Mouse (Mus musculus): ENCODE data around the gene Setd4.

DNA sequence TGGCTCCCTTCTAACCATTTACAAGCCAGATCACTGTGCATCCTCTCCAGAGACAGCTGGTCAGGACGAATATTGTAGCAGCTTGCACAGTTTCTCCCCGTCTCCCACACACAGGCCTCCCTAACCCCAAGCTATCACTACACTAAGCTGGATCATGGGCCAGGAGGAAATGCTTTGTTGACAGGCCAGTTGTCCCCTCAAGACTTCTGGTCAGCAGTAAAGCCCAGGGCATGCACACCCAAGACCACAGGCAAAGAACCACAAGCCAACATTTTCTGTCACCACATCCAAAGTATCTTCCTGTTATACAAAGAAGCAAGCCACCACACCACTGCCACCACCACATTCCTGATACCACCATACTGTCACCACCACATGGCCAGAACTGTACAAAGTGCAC is 55.8 kb downstream of the Setd4 start:
- TF ChIP-seq CTCF (IDR thresholded peaks at IDR 0.05; ENCODE audit: extremely low read depth, insufficient read depth, low read length) (no peak), POLR2A (IDR thresholded peaks at IDR 0.05; ENCODE audit: extremely low read depth, insufficient read depth, low read length) (no peak)

Data from cortical plate, adult 2 months (tissue).